Mouse (Mus musculus) left cerebral cortex, postnatal 14 days (tissue): ENCODE results near the gene Slc25a41. TPM values are rescaled to one million over a fixed set of nuclear protein-coding genes. Genes with fewer than 3 reads are reported as not detected.
A peak's percentile ranks its signal among the peaks of the same experiment; 100 is the strongest.

ENCODE experiments used
- DNase-seq, 2 experiments: peaks; one replicate each; pipeline ENCODE4 v3.0.0; 2021 to 2022; ENCODE audit warnings: low spot score in 2 of 2, mixed read lengths in 1 of 2
- intact Hi-C: fragments of 180-260 bp; cut with DNase I; formaldehyde crosslinking; loops from one replicate; pipeline ENCODE4 v1.15.1; 2025
- long read RNA-seq, 2 experiments: library from polyadenylated mRNA; stranded (forward); transcript quantifications; one replicate each; pipeline ENCODE4 v2.0.0; 2021
- total RNA-seq, 2 experiments: library from RNA; stranded (reverse); gene quantifications; 2 replicates each; pipeline ENCODE4 v1.2.3; 2021

The Slc25a41 gene
- total RNA-seq: not detected
- long read RNA-seq, experiment 1: 0 reads
- long read RNA-seq, experiment 2: 0 reads

GRCm38 (mm10) chr17:57041554-57041953, at the start of gene Slc25a41:
Slc25a41 (minus strand) TSS chr17:57041654.
- intact Hi-C loops: no loop called here
- no peak for DNase-seq

- intact Hi-C loops: no loop called here
- DNase-seq: peak; percentile 91 to 92
These were observed 45.8 kb upstream of the Slc25a41 start, which contains the start of gene Tubb4a for GRCm38 (mm10) chr17:57087049-57087832. Tubb4a (minus strand) TSS chr17:57087782.

GRCm38 (mm10) chr17:57085970-57086757, 44.7 kb upstream of the Slc25a41 start:
- intact Hi-C loops: no loop called here
- DNase-seq: peak in 1 of 2 experiments; percentile 35

- intact Hi-C loops: no loop called here
- DNase-seq: no peak
These were observed 41.0 kb upstream of the Slc25a41 start for GRCm38 (mm10) chr17:57082481-57082880.

- intact Hi-C loops: no loop called here
- no peak for DNase-seq
These were observed 39.9 kb upstream of the Slc25a41 start for GRCm38 (mm10) chr17:57081234-57081842.

GRCm38 (mm10) chr17:57079919-57080318, 38.5 kb upstream of the Slc25a41 start:
- no peak for DNase-seq
- intact Hi-C loops: no loop called here

GRCm38 (mm10) chr17:57078336-57078735, 36.9 kb upstream of the Slc25a41 start, which contains the start of gene Dennd1c:
Dennd1c (minus strand) TSS chr17:57078514.
- no peak for DNase-seq
- intact Hi-C loops: no loop called here

- intact Hi-C loops: no loop called here
- no peak for DNase-seq
These were observed 35.5 kb upstream of the Slc25a41 start for GRCm38 (mm10) chr17:57076916-57077315.

GRCm38 (mm10) chr17:57070699-57071098, 29.2 kb upstream of the Slc25a41 start:
- intact Hi-C loops: no loop called here
- no peak for DNase-seq

GRCm38 (mm10) chr17:57070272-57070671, 28.8 kb upstream of the Slc25a41 start:
- intact Hi-C loops: no loop called here
- no peak for DNase-seq

GRCm38 (mm10) chr17:57066908-57067307, 25.5 kb upstream of the Slc25a41 start:
- no peak for DNase-seq
- intact Hi-C loops: no loop called here

GRCm38 (mm10) chr17:57063031-57063430, 21.6 kb upstream of the Slc25a41 start:
- DNase-seq: no peak
- intact Hi-C loops: no loop called here

- no peak for DNase-seq
- intact Hi-C loops: no loop called here
These were observed 21.1 kb upstream of the Slc25a41 start for GRCm38 (mm10) chr17:57062548-57062947.

- DNase-seq: no peak
- intact Hi-C loops: no loop called here
These were observed 20.6 kb upstream of the Slc25a41 start for GRCm38 (mm10) chr17:57062011-57062521.

GRCm38 (mm10) chr17:57061069-57061468, 19.6 kb upstream of the Slc25a41 start:
- intact Hi-C loops: no loop called here
- no peak for DNase-seq

GRCm38 (mm10) chr17:57060231-57060801, 18.9 kb upstream of the Slc25a41 start:
- DNase-seq: peak; percentile 95 to 97
- intact Hi-C loops: no loop called here

GRCm38 (mm10) chr17:57059486-57059977, 18.1 kb upstream of the Slc25a41 start, which contains the start of gene Slc25a23:
Slc25a23 (minus strand) TSS chr17:57059863.
- DNase-seq: peak; percentile 75 to 83
- intact Hi-C loops: no loop called here

GRCm38 (mm10) chr17:57058891-57059485, 17.5 kb upstream of the Slc25a41 start, which contains the start of gene Crb3:
Crb3 (plus strand) TSS chr17:57059105.
- intact Hi-C loops: no loop called here

GRCm38 (mm10) chr17:57056246-57056645, 14.8 kb upstream of the Slc25a41 start:
- intact Hi-C loops: no loop called here
- no peak for DNase-seq

More at GRCm38 (mm10) chr17:57058891-57059485, 17.5 kb upstream of the Slc25a41 start, which contains the start of gene Crb3:
- DNase-seq: peak in 1 of 2 experiments; percentile 30
